ENCODE assay signal across 21 mouse cellular contexts in genomic region chr10:15540780-15541426, GRCm38 (mm10).
DNase-seq lines count a peak whose midpoint lies in the region; ATAC-seq and TF ChIP-seq lines count a peak whose summit lies in the region.
"Had no signal": no experiment of that assay in that cellular context is flagged by ENCODE, and none has a peak within 500 bp of the region (broad histone marks: within the 10 kb centered on the region; RNA-seq: fewer than 3 reads in every experiment).

No protein-coding gene starts in this region.

- ATAC-seq in forebrain, embryonic 13.5 days: peak; percentile 62; the same call in 1 of the 2 replicates
- no peak for ATAC-seq in forebrain, embryonic 11.5 days (replicated peaks; ENCODE audit: low FRiP score)
- ATAC-seq in forebrain, embryonic 15.5 days (replicated peaks): peak; percentile 53; the same call in 1 of the 2 replicates
- ATAC-seq in forebrain, embryonic 12.5 days (ENCODE audit: low FRiP score): no peak
- ATAC-seq in forebrain, postnatal 0 days: no peak
- ATAC-seq: activated CD4-positive, CD25-positive, alpha-beta regulatory T cell, adult 4 months; CD4-positive, CD25-positive, alpha-beta regulatory T cell, adult 4 months; Patski had no signal

- peaks cover 4% of the 10 kb centered on the region; the same call in 1 of the 2 replicates for H3K4me1 ChIP-seq in forebrain, embryonic 13.5 days
- H3K4me1 ChIP-seq in forebrain, embryonic 11.5 days (replicated peaks; ENCODE audit: control insufficient read depth, insufficient read depth, low read length): no peaks in the 10 kb centered on the region
- peaks cover 3% of the 10 kb centered on the region; the same call in 1 of the 2 replicates for H3K4me1 ChIP-seq in forebrain, embryonic 15.5 days
- peaks cover 5% of the 10 kb centered on the region; the same call in 1 of the 2 replicates for H3K4me1 ChIP-seq in forebrain, embryonic 12.5 days
- H3K4me1 ChIP-seq in forebrain, postnatal 0 days (ENCODE audit: insufficient read depth): 0 out of 2 replicates have a peak, but pooled peaks cover 3% of the 10 kb centered on the region
- H3K4me1 ChIP-seq: embryonic facial prominence, embryonic 10.5 days; embryonic facial prominence, embryonic 12.5 days had no signal

- DNase-seq in forebrain, embryonic 11.5 days (ENCODE audit: low spot score): no peak
- peak; percentile 56 for DNase-seq in brain, embryonic 14.5 days (ENCODE audit: low read depth)
- DNase-seq in forebrain, postnatal 0 days: peak; percentile 2
- DNase-seq in urinary bladder, postnatal 36 days (ENCODE audit: low spot score in 2 of 2): no peak
- DNase-seq: adrenal gland, adult 2 months; adrenal gland, postnatal 25 days; B cell, adult 2 months; cerebellum, adult 11-12 months; cerebellum, adult 2 months; cerebellum, adult 9-10 months; cerebellum, postnatal 25 days had no signal

- no peaks in the 10 kb centered on the region for H3K36me3 ChIP-seq in forebrain, embryonic 13.5 days (ENCODE audit: poor library complexity, severe bottlenecking)
- no peaks in the 10 kb centered on the region for H3K36me3 ChIP-seq in forebrain, embryonic 11.5 days (ENCODE audit: control insufficient read depth, insufficient read depth, low read length)
- H3K36me3 ChIP-seq in forebrain, embryonic 15.5 days: no peaks in the 10 kb centered on the region
- no peaks in the 10 kb centered on the region for H3K36me3 ChIP-seq in forebrain, embryonic 12.5 days (replicated peaks)
- H3K36me3 ChIP-seq in forebrain, postnatal 0 days (ENCODE audit: insufficient read depth): no peaks in the 10 kb centered on the region
- H3K36me3 ChIP-seq: embryonic facial prominence, embryonic 10.5 days; embryonic facial prominence, embryonic 12.5 days; G1E had no signal

- H3K9me3 ChIP-seq in forebrain, embryonic 13.5 days (replicated peaks): no peaks in the 10 kb centered on the region
- no peaks in the 10 kb centered on the region for H3K9me3 ChIP-seq in forebrain, embryonic 11.5 days (ENCODE audit: control insufficient read depth, low read length)
- no peaks in the 10 kb centered on the region for H3K9me3 ChIP-seq in forebrain, embryonic 15.5 days
- H3K9me3 ChIP-seq in forebrain, embryonic 12.5 days: no peaks in the 10 kb centered on the region
- no peaks in the 10 kb centered on the region for H3K9me3 ChIP-seq in forebrain, postnatal 0 days (ENCODE audit: low read length)
- H3K9me3 ChIP-seq: embryonic facial prominence, embryonic 10.5 days; embryonic facial prominence, embryonic 12.5 days; G1E had no signal

- TF ChIP-seq POLR2A in brain, embryonic 14.5 days (IDR thresholded peaks at IDR 0.05; ENCODE audit: borderline replicate concordance, extremely low read depth, insufficient read depth, insufficient read length, poor library complexity, severe bottlenecking): no peak

- TF ChIP-seq CTCF in brain, embryonic 14.5 days (IDR thresholded peaks at IDR 0.05; ENCODE audit: borderline replicate concordance, extremely low read depth, insufficient read depth, insufficient read length): no peak
- TF ChIP-seq CTCF in forebrain, postnatal 0 days (IDR thresholded peaks at IDR 0.05; ENCODE audit: low read depth): no peak

- no peaks in the 10 kb centered on the region for H3K27me3 ChIP-seq in forebrain, embryonic 13.5 days
- H3K27me3 ChIP-seq in forebrain, embryonic 11.5 days (ENCODE audit: control insufficient read depth, insufficient read depth, low read length): no peaks in the 10 kb centered on the region
- no peaks in the 10 kb centered on the region for H3K27me3 ChIP-seq in forebrain, embryonic 15.5 days
- no peaks in the 10 kb centered on the region for H3K27me3 ChIP-seq in forebrain, embryonic 12.5 days
- H3K27me3 ChIP-seq in forebrain, postnatal 0 days (ENCODE audit: insufficient read depth, low read length): no peaks in the 10 kb centered on the region
- H3K27me3 ChIP-seq: CH12.LX; embryonic facial prominence, embryonic 12.5 days; Patski had no signal

- H3K9ac ChIP-seq in forebrain, embryonic 13.5 days: no peak overlapping the region
- H3K9ac ChIP-seq in forebrain, embryonic 11.5 days (ENCODE audit: low read length): no peak overlapping the region
- H3K9ac ChIP-seq in forebrain, embryonic 15.5 days (replicated peaks): no peak overlapping the region
- H3K9ac ChIP-seq in forebrain, embryonic 12.5 days: no peak overlapping the region
- H3K9ac ChIP-seq in forebrain, postnatal 0 days: no peak overlapping the region
- H3K9ac ChIP-seq: embryonic facial prominence, embryonic 12.5 days had no signal

- no peak overlapping the region for H3K4me3 ChIP-seq in forebrain, embryonic 13.5 days
- no peak overlapping the region for H3K4me3 ChIP-seq in forebrain, embryonic 11.5 days (ENCODE audit: low read depth, low read length)
- no peak overlapping the region for H3K4me3 ChIP-seq in forebrain, embryonic 15.5 days
- no peak overlapping the region for H3K4me3 ChIP-seq in forebrain, embryonic 12.5 days (replicated peaks)
- H3K4me3 ChIP-seq in forebrain, postnatal 0 days (ENCODE audit: low read depth, low read length): no peak overlapping the region
- H3K4me3 ChIP-seq: embryonic facial prominence, embryonic 10.5 days; embryonic facial prominence, embryonic 12.5 days had no signal

- no peak overlapping the region for H3K27ac ChIP-seq in forebrain, embryonic 13.5 days
- H3K27ac ChIP-seq in forebrain, embryonic 11.5 days (ENCODE audit: low read depth, low read length): no peak overlapping the region
- H3K27ac ChIP-seq in forebrain, embryonic 15.5 days (replicated peaks): no peak overlapping the region
- H3K27ac ChIP-seq in forebrain, embryonic 12.5 days: no peak overlapping the region
- H3K27ac ChIP-seq in forebrain, postnatal 0 days (ENCODE audit: low read depth, low read length): no peak overlapping the region
- H3K27ac ChIP-seq: embryonic facial prominence, embryonic 10.5 days; embryonic facial prominence, embryonic 12.5 days had no signal

- 54% methylated on average over 4 of the region's 4 CpGs for WGBS in forebrain, embryonic 13.5 days
- WGBS in forebrain, embryonic 11.5 days: 67% methylated on average over 4 of the region's 4 CpGs
- 44% methylated on average over 4 of the region's 4 CpGs for WGBS in forebrain, embryonic 15.5 days
- WGBS in forebrain, embryonic 12.5 days: 56% methylated on average over 4 of the region's 4 CpGs
- 45% methylated on average over 4 of the region's 4 CpGs for WGBS in forebrain, postnatal 0 days

- H3K4me2 ChIP-seq in forebrain, embryonic 13.5 days: no peak overlapping the region
- H3K4me2 ChIP-seq in forebrain, embryonic 11.5 days (ENCODE audit: low read depth, low read length, severe bottlenecking): no peak overlapping the region
- no peak overlapping the region for H3K4me2 ChIP-seq in forebrain, embryonic 15.5 days (replicated peaks)
- H3K4me2 ChIP-seq in forebrain, embryonic 12.5 days: no peak overlapping the region
- no peak overlapping the region for H3K4me2 ChIP-seq in forebrain, postnatal 0 days (ENCODE audit: low read depth)
- H3K4me2 ChIP-seq: embryonic facial prominence, embryonic 12.5 days had no signal

Comparison
In these comparisons a context has a peak if more than half of its experiments do, and no peak if none do; other contexts are left out.
1. ATAC-seq: peak in forebrain, embryonic 13.5 days (single experiment) and forebrain, embryonic 15.5 days (single experiment); none in forebrain, embryonic 11.5 days (single experiment), forebrain, embryonic 12.5 days (single experiment) and forebrain, postnatal 0 days (single experiment).
2. DNase-seq: peak in brain, embryonic 14.5 days (single experiment) and forebrain, postnatal 0 days (single experiment); none in forebrain, embryonic 11.5 days (single experiment) and urinary bladder, postnatal 36 days (0 of 2).